22 mouse cellular contexts compared by ENCODE assay signal in the genomic region with DNA sequence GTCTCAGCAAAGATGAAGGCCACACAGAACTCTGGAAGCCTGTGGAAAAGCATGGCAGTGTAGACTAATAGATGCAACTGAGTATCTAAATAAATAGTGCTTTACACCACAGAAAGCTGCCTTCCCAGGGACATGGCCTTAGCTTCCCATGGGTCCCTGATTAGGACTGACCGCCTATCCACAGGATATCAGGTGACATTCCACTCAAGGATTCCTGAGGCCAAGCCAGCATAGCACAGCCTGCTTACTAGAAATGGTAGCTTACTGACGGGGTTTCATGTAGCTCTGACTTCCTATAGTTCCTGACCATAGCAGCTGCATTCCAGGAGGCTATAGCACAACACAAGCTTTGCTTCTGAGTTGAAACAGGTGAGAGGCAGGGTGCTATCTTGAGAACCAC. TPM values are rescaled to one million over a fixed set of nuclear protein-coding genes. Genes with fewer than 3 reads are reported as not detected.
"Had no signal": no experiment of that assay in that cellular context is flagged by ENCODE, and none has a peak within 500 bp of the region (broad histone marks: within the 10 kb centered on the region; RNA-seq: fewer than 3 reads in every experiment).

No protein-coding gene starts in this region.

- H3K4me1 ChIP-seq: lung, embryonic 15.5 days; midbrain, embryonic 13.5 days; midbrain, embryonic 15.5 days; neural tube, embryonic 12.5 days; stomach, embryonic 15.5 days had no signal

- H3K27ac ChIP-seq: lung, embryonic 15.5 days; macrophage; midbrain, embryonic 13.5 days; midbrain, embryonic 15.5 days; neural tube, embryonic 12.5 days; stomach, embryonic 15.5 days; stomach, postnatal 0 days had no signal

- H3K27me3 ChIP-seq: lung, embryonic 15.5 days; stomach, embryonic 15.5 days had no signal

- H3K4me2 ChIP-seq: lung, embryonic 15.5 days; midbrain, embryonic 11.5 days; midbrain, embryonic 13.5 days; midbrain, embryonic 15.5 days; neural tube, embryonic 12.5 days; stomach, embryonic 15.5 days had no signal

- ATAC-seq: lung, postnatal 0 days; midbrain, embryonic 13.5 days; midbrain, embryonic 15.5 days had no signal

- H3K4me3 ChIP-seq: lung, embryonic 15.5 days; megakaryocyte, embryonic 14.5 days; midbrain, embryonic 13.5 days; midbrain, embryonic 15.5 days; neural tube, embryonic 12.5 days; stomach, embryonic 15.5 days had no signal

- H3K9ac ChIP-seq: lung, embryonic 15.5 days; midbrain, embryonic 13.5 days; midbrain, embryonic 15.5 days; neural tube, embryonic 12.5 days; stomach, embryonic 15.5 days had no signal

- DNase-seq: lung, adult 2 months; lung, postnatal 14 days; lung, postnatal 36 days; right cerebral cortex, postnatal 14 days; thymus, adult 2 months; thymus, postnatal 25 days; thymus, postnatal 4 days had no signal

- H3K36me3 ChIP-seq: lung, embryonic 15.5 days; midbrain, embryonic 13.5 days; midbrain, embryonic 15.5 days; neural tube, embryonic 12.5 days; stomach, embryonic 15.5 days had no signal

- H3K9me3 ChIP-seq: lung, embryonic 15.5 days; megakaryocyte, embryonic 14.5 days; midbrain, embryonic 13.5 days; midbrain, embryonic 15.5 days; neural tube, embryonic 12.5 days; stomach, embryonic 15.5 days had no signal

RNA-seq across cellular contexts. Expression of a gene that starts 22.1 kb away (rescaled TPM):
- total RNA-seq: megakaryocyte progenitor cell, adult 5-6 weeks; monocyte, adult 5-6 weeks; neutrophil, adult 5-6 weeks had no signal
- polyA plus RNA-seq: lung, adult 2 months; lung, postnatal 0 days; macrophage; stomach, postnatal 0 days; testis, adult 2 months; urinary bladder, adult 2 months had no signal
